ENCODE assay signal across 9 mouse cellular contexts in the genomic region with DNA sequence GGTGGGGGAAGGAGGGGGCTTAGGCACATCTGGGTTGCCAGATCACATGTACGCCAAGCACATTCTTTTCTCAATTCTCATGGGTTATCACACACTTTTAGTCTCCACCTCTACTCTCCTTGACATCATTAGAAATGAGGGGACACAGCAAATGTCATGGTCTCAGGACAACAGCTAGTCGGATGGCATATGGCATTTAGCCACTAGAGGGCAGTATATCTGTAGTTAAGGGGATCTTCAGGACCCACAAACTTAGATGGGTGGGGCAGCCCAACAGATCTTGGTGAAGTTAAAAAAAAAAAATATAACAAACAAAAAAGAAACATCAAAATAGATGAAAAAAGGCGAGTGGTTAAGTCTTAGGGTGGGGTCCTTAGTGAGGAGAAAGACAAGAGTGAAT. TPM values are rescaled to one million over a fixed set of nuclear protein-coding genes. Genes with fewer than 3 reads are reported as not detected.
DNase-seq lines count a peak whose midpoint lies in the region; ATAC-seq and TF ChIP-seq lines count a peak whose summit lies in the region.
"Had no signal": no experiment of that assay in that cellular context is flagged by ENCODE, and none has a peak within 500 bp of the region (broad histone marks: within the 10 kb centered on the region; RNA-seq: fewer than 3 reads in every experiment).

No protein-coding gene starts in this region.

- no peak overlapping the region for H3K27ac ChIP-seq in left cerebral cortex, adult 2 months
- H3K27ac ChIP-seq in bone marrow, adult 2 months (ENCODE audit: control insufficient read depth, insufficient read depth, low read depth, low read length, poor library complexity) = no peak overlapping the region
- no peak overlapping the region for H3K27ac ChIP-seq in spleen, adult 2 months (ENCODE audit: insufficient read depth, low read length)

- no peak for TF ChIP-seq POLR2A in bone marrow, adult 2 months (IDR thresholded peaks at IDR 0.05; ENCODE audit: borderline replicate concordance, control insufficient read depth, low read depth, low read length)
- TF ChIP-seq POLR2A in spleen, adult 2 months (IDR thresholded peaks at IDR 0.05; ENCODE audit: low read depth, low read length) = no peak

- WGBS in bone marrow, adult 2 months = 28% methylated on average over 3 of the region's 3 CpGs
- WGBS in spleen, adult 2 months = 22% methylated on average over 3 of the region's 3 CpGs

- no peak overlapping the region for H3K4me3 ChIP-seq in left cerebral cortex, adult 2 months
- H3K4me3 ChIP-seq in bone marrow, adult 2 months (replicated peaks; ENCODE audit: control insufficient read depth, low read depth, low read length) = no peak overlapping the region
- no peak overlapping the region for H3K4me3 ChIP-seq in spleen, adult 2 months (ENCODE audit: extremely low read depth, insufficient read depth, insufficient read length)
- H3K4me3 ChIP-seq: megakaryocyte, embryonic 14.5 days had no signal

- H3K4me1 ChIP-seq in bone marrow, adult 2 months (ENCODE audit: control insufficient read depth, insufficient read depth, low read length) = no peaks in the 10 kb centered on the region; the same call in 1 of the 2 replicates
- peaks cover 3% of the 10 kb centered on the region; the same call in 1 of the 2 replicates for H3K4me1 ChIP-seq in spleen, adult 2 months (ENCODE audit: control insufficient read depth, insufficient read depth, insufficient read length)

- peak; percentile 87 for DNase-seq in CD4-positive, CD25-positive, alpha-beta regulatory T cell, adult 2 months (ENCODE audit: low read depth, low spot score)
- no peak for DNase-seq in left cerebral cortex, adult 2 months (ENCODE audit: extremely low spot score in 1 of 2, low spot score in 2 of 2)
- DNase-seq in left cerebral cortex, adult 8-10 months (ENCODE audit: low spot score in 2 of 2) = no peak
- peak; percentile 53 for DNase-seq in gastrocnemius, postnatal 14 days
- DNase-seq in lung, adult 18-20 months = peak; percentile 25 to 71
- DNase-seq in spleen, adult 2 months (ENCODE audit: low read depth in 1 of 2, low spot score in 2 of 2) = peak; percentile 63 to 65

- no peak for ATAC-seq in CD4-positive, CD25-positive, alpha-beta regulatory T cell, adult 4 months

- no peaks in the 10 kb centered on the region for H3K36me3 ChIP-seq in spleen, adult 2 months (ENCODE audit: control insufficient read depth, insufficient read depth, low read length)

- TF ChIP-seq CTCF in left cerebral cortex, adult 2 months (IDR thresholded peaks at IDR 0.05) = peak; percentile 94
- peak; percentile 14; the same call in 1 of the 2 replicates for TF ChIP-seq CTCF in bone marrow, adult 2 months (IDR thresholded peaks at IDR 0.05; ENCODE audit: control insufficient read depth, insufficient read depth, low read length)
- peak; percentile 40; the same call in 1 of the 2 replicates for TF ChIP-seq CTCF in spleen, adult 2 months (IDR thresholded peaks at IDR 0.05; ENCODE audit: extremely low read depth, insufficient read depth, insufficient read length, insufficient replicate concordance)

- intact Hi-C loops in left cerebral cortex, adult 2 months (cut with DNase I) = loop anchor here (2.0 kb wide), 1 partner anchor 51 kb away; no protein-coding TSS in a partner anchor
- intact Hi-C loops in gastrocnemius, postnatal 14 days (cut with DNase I; ENCODE audit: low total_unique reads) = loop anchor here (5.0 kb wide), 1 partner anchor 50 kb away; no protein-coding TSS in a partner anchor

- no peaks in the 10 kb centered on the region for H3K27me3 ChIP-seq in spleen, adult 2 months (ENCODE audit: control insufficient read depth, insufficient read depth, low read length)
- H3K27me3 ChIP-seq: megakaryocyte, embryonic 14.5 days had no signal

RNA-seq across cellular contexts. Expression of a gene that starts 6.3 kb away (rescaled TPM):
- 10 to 100 TPM; 30.9 to 38.6 TPM for polyA plus RNA-seq in CD4-positive, CD25-positive, alpha-beta regulatory T cell, adult 4 months (2017; shearing (Covaris generic))
- 100 to 1,000 TPM; 100 to 101 TPM for total RNA-seq in left cerebral cortex, adult 2 months (2021)
- total RNA-seq in left cerebral cortex, adult 8-10 months (2022) = 10 to 100 TPM; 65.4 to 88.7 (median 76.5) TPM
- polyA plus RNA-seq in bone marrow, adult 2 months (2011; ENCODE audit: insufficient read depth, insufficient read length, low replicate concordance, missing spikeins) = 67.1 and 105 TPM in 2 replicates
- 10 to 100 TPM; 40.2 to 40.8 TPM for total RNA-seq in gastrocnemius, postnatal 14 days (2021)
- 55.6 and 58.7 TPM in 2 replicates for polyA plus RNA-seq in spleen, adult 2 months (2012; rRNA removed)

RNA-seq across cellular contexts. Expression of a gene that starts 17.0 kb away (rescaled TPM):
- polyA plus RNA-seq in CD4-positive, CD25-positive, alpha-beta regulatory T cell, adult 4 months (2017; shearing (Covaris generic)) = 10 to 100 TPM; 11.3 to 14.2 TPM
- total RNA-seq in left cerebral cortex, adult 2 months (2021) = 10 to 100 TPM; 11.8 to 12.1 TPM
- total RNA-seq in left cerebral cortex, adult 8-10 months (2022) = 10 to 100 TPM in 2 of 4 experiments, 1 to 10 TPM in 2; 8.4 to 10.9 (median 10.2) TPM
- 9.6 and 9.8 TPM in 2 replicates for polyA plus RNA-seq in bone marrow, adult 2 months (2011; ENCODE audit: insufficient read depth, insufficient read length, low replicate concordance, missing spikeins)
- total RNA-seq in gastrocnemius, postnatal 14 days (2021) = 1 to 10 TPM; 1.1 to 2.0 TPM
- polyA plus RNA-seq in spleen, adult 2 months (2012; rRNA removed) = 5.4 and 6.0 TPM in 2 replicates

RNA-seq across cellular contexts. Expression of a gene that starts 21.0 kb away (rescaled TPM):
- not detected for polyA plus RNA-seq in CD4-positive, CD25-positive, alpha-beta regulatory T cell, adult 4 months (2017; shearing (Covaris generic))
- total RNA-seq in left cerebral cortex, adult 2 months (2021) = under 1 TPM in 1 of 2 experiments, not detected in 1; 0.28 TPM
- under 1 TPM in 3 of 4 experiments, not detected in 1; 0.12 to 0.39 (median 0.13) TPM for total RNA-seq in left cerebral cortex, adult 8-10 months (2022)
- 0.60 TPM in 1 of 2 replicates, not detected in the other for polyA plus RNA-seq in bone marrow, adult 2 months (2011; ENCODE audit: insufficient read depth, insufficient read length, low replicate concordance, missing spikeins)
- total RNA-seq in gastrocnemius, postnatal 14 days (2021) = 1 to 10 TPM in 1 of 2 experiments, under 1 TPM in 1; 0.97 to 4.1 TPM
- 1.6 and 2.3 TPM in 2 replicates for polyA plus RNA-seq in spleen, adult 2 months (2012; rRNA removed)

RNA-seq across cellular contexts. Expression of a gene that starts 40.7 kb away (rescaled TPM):
- polyA plus RNA-seq in CD4-positive, CD25-positive, alpha-beta regulatory T cell, adult 4 months (2017; shearing (Covaris generic)) = 10 to 100 TPM; 23.3 to 61.6 TPM
- total RNA-seq in left cerebral cortex, adult 2 months (2021) = 10 to 100 TPM; 17.8 to 19.1 TPM
- 10 to 100 TPM; 13.7 to 17.9 (median 14.7) TPM for total RNA-seq in left cerebral cortex, adult 8-10 months (2022)
- polyA plus RNA-seq in bone marrow, adult 2 months (2011; ENCODE audit: insufficient read depth, insufficient read length, low replicate concordance, missing spikeins) = 32.7 and 73.3 TPM in 2 replicates
- total RNA-seq in gastrocnemius, postnatal 14 days (2021) = 10 to 100 TPM in 1 of 2 experiments, 1 to 10 TPM in 1; 4.4 to 11.3 TPM
- polyA plus RNA-seq in spleen, adult 2 months (2012; rRNA removed) = 112 and 191 TPM in 2 replicates

RNA-seq across cellular contexts. Expression of a gene that starts 46.0 kb away (rescaled TPM):
- polyA plus RNA-seq in CD4-positive, CD25-positive, alpha-beta regulatory T cell, adult 4 months (2017; shearing (Covaris generic)) = 100 to 1,000 TPM; 126 to 187 TPM
- total RNA-seq in left cerebral cortex, adult 2 months (2021) = 10 to 100 TPM; 46.1 to 52.3 TPM
- total RNA-seq in left cerebral cortex, adult 8-10 months (2022) = 10 to 100 TPM; 47.4 to 60.9 (median 53.2) TPM
- 64.8 and 107 TPM in 2 replicates for polyA plus RNA-seq in bone marrow, adult 2 months (2011; ENCODE audit: insufficient read depth, insufficient read length, low replicate concordance, missing spikeins)
- 10 to 100 TPM; 36.6 to 42.0 TPM for total RNA-seq in gastrocnemius, postnatal 14 days (2021)
- polyA plus RNA-seq in spleen, adult 2 months (2012; rRNA removed) = 42.2 and 45.1 TPM in 2 replicates

Comparison
In these comparisons a context has a peak if more than half of its experiments do, and no peak if none do; other contexts are left out.
1. DNase-seq: peak in CD4-positive, CD25-positive, alpha-beta regulatory T cell, adult 2 months (single experiment), gastrocnemius, postnatal 14 days (single experiment), lung, adult 18-20 months (2 of 2) and spleen, adult 2 months (2 of 2); none in left cerebral cortex, adult 2 months (0 of 2) and left cerebral cortex, adult 8-10 months (0 of 2).
2. CTCF ChIP-seq: peak in every context shown above with its lines; median percentile 94 in left cerebral cortex, adult 2 months; 40 in spleen, adult 2 months; 14 in bone marrow, adult 2 months.